Mouse (Mus musculus): ENCODE data around the gene Kif24. TPM values are rescaled to one million over a fixed set of nuclear protein-coding genes. Genes with fewer than 3 reads are reported as not detected.

Gene Kif24
- total RNA-seq, 1 experiment = 9.7 TPM

- no peak for TF ChIP-seq ZC3H11A (IDR thresholded peaks at IDR 0.05; ENCODE audit: borderline replicate concordance, low read depth, low read length)
- no peak for TF ChIP-seq ZNF384 (IDR thresholded peaks at IDR 0.05; ENCODE audit: low read depth, low read length)
- no peak for TF ChIP-seq CHD2 (IDR thresholded peaks at IDR 0.05; ENCODE audit: low read depth, low read length)
- no peak for TF ChIP-seq MAFK (IDR thresholded peaks at IDR 0.05; ENCODE audit: insufficient read depth, low read depth, low read length)
- no peak for TF ChIP-seq HCFC1 (IDR thresholded peaks at IDR 0.05; ENCODE audit: borderline replicate concordance, insufficient read depth, low read length)
- in situ Hi-C loops (cut with MboI; ENCODE audit: low sequenced_read_pairs in 2 of 2, unreplicated experiment in 2 of 2) = no loop called here
- Histone ChIP-seq H3K9ac (ENCODE audit: insufficient read depth, low read depth, low read length, poor library complexity, severe bottlenecking) (no peak overlapping the region), H3K4me1 (ENCODE audit: control insufficient read depth in 2 of 2, insufficient read depth in 2 of 2, low read length in 2 of 2, poor library complexity in 1 of 2) (no peaks in the 10 kb centered on the region), H3K27ac (ENCODE audit: insufficient read depth, low read depth, low read length, poor library complexity, severe bottlenecking) (no peak overlapping the region), H3K4me3 (ENCODE audit: insufficient read depth in 1 of 2, low read depth in 1 of 2, low read length in 2 of 2, poor library complexity in 1 of 2, severe bottlenecking in 1 of 2) (no peak overlapping the region), H3K36me3 (ENCODE audit: control insufficient read depth, insufficient read depth, low read length, poor library complexity, severe bottlenecking) (no peaks in the 10 kb centered on the region), H3K9me3 (ENCODE audit: control insufficient read depth, insufficient read depth, low read depth, low read length) (no peaks in the 10 kb centered on the region)
- DNase-seq (ENCODE audit: low read depth, low spot score) = no peak
Observed at GRCm38 (mm10) chr4:41416966-41417365, 47.7 kb downstream of the Kif24 start.

- in situ Hi-C loops (cut with MboI; ENCODE audit: low sequenced_read_pairs in 2 of 2, unreplicated experiment in 2 of 2) = no loop called here
- Histone ChIP-seq H3K27ac (ENCODE audit: insufficient read depth, low read depth, low read length, poor library complexity, severe bottlenecking) (no peak overlapping the region), H3K4me3 (ENCODE audit: insufficient read depth in 1 of 2, low read depth in 1 of 2, low read length in 2 of 2, poor library complexity in 1 of 2, severe bottlenecking in 1 of 2) (no peak overlapping the region), H3K9ac (ENCODE audit: insufficient read depth, low read depth, low read length, poor library complexity, severe bottlenecking) (no peak overlapping the region), H3K36me3 (ENCODE audit: control insufficient read depth, insufficient read depth, low read length, poor library complexity, severe bottlenecking) (no peaks in the 10 kb centered on the region; the same call in 1 of the 2 replicates), H3K9me3 (ENCODE audit: control insufficient read depth, insufficient read depth, low read depth, low read length) (no peaks in the 10 kb centered on the region), H3K4me1 (ENCODE audit: control insufficient read depth in 2 of 2, insufficient read depth in 2 of 2, low read length in 2 of 2, poor library complexity in 1 of 2) (no peaks in the 10 kb centered on the region)
- no peak for TF ChIP-seq ZNF384 (IDR thresholded peaks at IDR 0.05; ENCODE audit: low read depth, low read length)
- no peak for TF ChIP-seq ZC3H11A (IDR thresholded peaks at IDR 0.05; ENCODE audit: borderline replicate concordance, low read depth, low read length)
- TF ChIP-seq MAFK (IDR thresholded peaks at IDR 0.05; ENCODE audit: insufficient read depth, low read depth, low read length) = no peak
- no peak for TF ChIP-seq HCFC1 (IDR thresholded peaks at IDR 0.05; ENCODE audit: borderline replicate concordance, insufficient read depth, low read length)
- TF ChIP-seq CHD2 (IDR thresholded peaks at IDR 0.05; ENCODE audit: low read depth, low read length) = no peak
- DNase-seq (ENCODE audit: low read depth, low spot score) = no peak
Observed at GRCm38 (mm10) chr4:41409341-41409740, 55.3 kb downstream of the Kif24 start.

GRCm38 (mm10) chr4:41407353-41407752 lies 57.3 kb downstream of the Kif24 start:
- Histone ChIP-seq H3K4me1 (ENCODE audit: control insufficient read depth in 2 of 2, insufficient read depth in 2 of 2, low read length in 2 of 2, poor library complexity in 1 of 2) (no peaks in the 10 kb centered on the region), H3K9me3 (ENCODE audit: control insufficient read depth, insufficient read depth, low read depth, low read length) (no peaks in the 10 kb centered on the region), H3K4me3 (ENCODE audit: insufficient read depth in 1 of 2, low read depth in 1 of 2, low read length in 2 of 2, poor library complexity in 1 of 2, severe bottlenecking in 1 of 2) (no peak overlapping the region), H3K36me3 (ENCODE audit: control insufficient read depth, insufficient read depth, low read length, poor library complexity, severe bottlenecking) (no peaks in the 10 kb centered on the region; the same call in 1 of the 2 replicates), H3K27ac (ENCODE audit: insufficient read depth, low read depth, low read length, poor library complexity, severe bottlenecking) (no peak overlapping the region), H3K9ac (ENCODE audit: insufficient read depth, low read depth, low read length, poor library complexity, severe bottlenecking) (no peak overlapping the region)
- no peak for TF ChIP-seq MAFK (IDR thresholded peaks at IDR 0.05; ENCODE audit: insufficient read depth, low read depth, low read length)
- no peak for TF ChIP-seq CHD2 (IDR thresholded peaks at IDR 0.05; ENCODE audit: low read depth, low read length)
- TF ChIP-seq ZNF384 (IDR thresholded peaks at IDR 0.05; ENCODE audit: low read depth, low read length) = no peak
- no peak for TF ChIP-seq HCFC1 (IDR thresholded peaks at IDR 0.05; ENCODE audit: borderline replicate concordance, insufficient read depth, low read length)
- no peak for TF ChIP-seq ZC3H11A (IDR thresholded peaks at IDR 0.05; ENCODE audit: borderline replicate concordance, low read depth, low read length)
- in situ Hi-C loops (cut with MboI; ENCODE audit: low sequenced_read_pairs in 2 of 2, unreplicated experiment in 2 of 2) = no loop called here
- DNase-seq (ENCODE audit: low read depth, low spot score) = no peak

GRCm38 (mm10) chr4:41406597-41406996 lies 58.1 kb downstream of the Kif24 start:
- Histone ChIP-seq H3K4me3 (ENCODE audit: insufficient read depth in 1 of 2, low read depth in 1 of 2, low read length in 2 of 2, poor library complexity in 1 of 2, severe bottlenecking in 1 of 2) (no peak overlapping the region), H3K9ac (ENCODE audit: insufficient read depth, low read depth, low read length, poor library complexity, severe bottlenecking) (no peak overlapping the region), H3K27ac (ENCODE audit: insufficient read depth, low read depth, low read length, poor library complexity, severe bottlenecking) (no peak overlapping the region), H3K9me3 (ENCODE audit: control insufficient read depth, insufficient read depth, low read depth, low read length) (no peaks in the 10 kb centered on the region), H3K36me3 (ENCODE audit: control insufficient read depth, insufficient read depth, low read length, poor library complexity, severe bottlenecking) (no peaks in the 10 kb centered on the region; the same call in 1 of the 2 replicates), H3K4me1 (ENCODE audit: control insufficient read depth in 2 of 2, insufficient read depth in 2 of 2, low read length in 2 of 2, poor library complexity in 1 of 2) (no peaks in the 10 kb centered on the region)
- in situ Hi-C loops (cut with MboI; ENCODE audit: low sequenced_read_pairs in 2 of 2, unreplicated experiment in 2 of 2) = no loop called here
- DNase-seq (ENCODE audit: low read depth, low spot score) = no peak
- TF ChIP-seq HCFC1 (IDR thresholded peaks at IDR 0.05; ENCODE audit: borderline replicate concordance, insufficient read depth, low read length) = no peak
- no peak for TF ChIP-seq CHD2 (IDR thresholded peaks at IDR 0.05; ENCODE audit: low read depth, low read length)
- no peak for TF ChIP-seq ZC3H11A (IDR thresholded peaks at IDR 0.05; ENCODE audit: borderline replicate concordance, low read depth, low read length)
- TF ChIP-seq MAFK (IDR thresholded peaks at IDR 0.05; ENCODE audit: insufficient read depth, low read depth, low read length) = no peak
- TF ChIP-seq ZNF384 (IDR thresholded peaks at IDR 0.05; ENCODE audit: low read depth, low read length) = no peak

- Histone ChIP-seq H3K36me3 (ENCODE audit: control insufficient read depth, insufficient read depth, low read length, poor library complexity, severe bottlenecking) (peaks cover 3% of the 10 kb centered on the region), H3K9ac (ENCODE audit: insufficient read depth, low read depth, low read length, poor library complexity, severe bottlenecking) (no peak overlapping the region), H3K4me1 (ENCODE audit: control insufficient read depth in 2 of 2, insufficient read depth in 2 of 2, low read length in 2 of 2, poor library complexity in 1 of 2) (no peaks in the 10 kb centered on the region), H3K9me3 (ENCODE audit: control insufficient read depth, insufficient read depth, low read depth, low read length) (no peaks in the 10 kb centered on the region), H3K27ac (ENCODE audit: insufficient read depth, low read depth, low read length, poor library complexity, severe bottlenecking) (no peak overlapping the region), H3K4me3 (ENCODE audit: insufficient read depth in 1 of 2, low read depth in 1 of 2, low read length in 2 of 2, poor library complexity in 1 of 2, severe bottlenecking in 1 of 2) (no peak overlapping the region)
- TF ChIP-seq MAFK (IDR thresholded peaks at IDR 0.05; ENCODE audit: insufficient read depth, low read depth, low read length) (no peak), ZC3H11A (IDR thresholded peaks at IDR 0.05; ENCODE audit: borderline replicate concordance, low read depth, low read length) (no peak), CHD2 (IDR thresholded peaks at IDR 0.05; ENCODE audit: low read depth, low read length) (no peak), HCFC1 (IDR thresholded peaks at IDR 0.05; ENCODE audit: borderline replicate concordance, insufficient read depth, low read length) (no peak), ZNF384 (IDR thresholded peaks at IDR 0.05; ENCODE audit: low read depth, low read length) (no peak)
- DNase-seq (ENCODE audit: low read depth, low spot score) = no peak
- in situ Hi-C loops (cut with MboI; ENCODE audit: low sequenced_read_pairs in 2 of 2, unreplicated experiment in 2 of 2) = no loop called here
Observed at GRCm38 (mm10) chr4:41401573-41401972, 63.1 kb downstream of the Kif24 start.
